Mouse (Mus musculus) megakaryocyte, embryonic 14.5 days (primary cell): ENCODE measurements around the gene Gm8909.

Source experiments
- FLI1 ChIP-seq: IDR thresholded peaks from 2 replicates; pipeline ENCODE4 v1.6.1; 2012; ENCODE audit warnings: low read length, inconsistent platforms, mixed read lengths
- GATA1 ChIP-seq: IDR thresholded peaks from 3 replicates; pipeline ENCODE4 v1.6.1; 2012; ENCODE audit warnings: mixed read lengths, low read length, inconsistent platforms, borderline replicate concordance

GRCm38 (mm10) chr17:36192371-36192770 is 24.0 kb upstream of the Gm8909 start:
- no peak for TF ChIP-seq GATA1
- TF ChIP-seq FLI1: no peak
